Mouse (Mus musculus): Measurements from ENCODE around the gene Zxdc.

Gene Zxdc

GRCm38 (mm10) chr6:90368976-90369724, at the start of gene Zxdc:
Zxdc (plus strand) TSS chr6:90369492.
- DNase-seq = peak; percentile 100

- peak; percentile 60 for DNase-seq
These were observed 48.9 kb upstream of the Zxdc start for GRCm38 (mm10) chr6:90320429-90320828.

GRCm38 (mm10) chr6:90321811-90322210, 47.5 kb upstream of the Zxdc start:
- no peak for DNase-seq

GRCm38 (mm10) chr6:90324026-90324425, 45.3 kb upstream of the Zxdc start:
- DNase-seq = no peak

- no peak for DNase-seq
These were observed 44.8 kb upstream of the Zxdc start for GRCm38 (mm10) chr6:90324463-90324862.

GRCm38 (mm10) chr6:90324991-90325390, 44.3 kb upstream of the Zxdc start, which contains the start of gene Chst13:
Chst13 (minus strand) TSS chr6:90325185.
- DNase-seq = peak; percentile 24

GRCm38 (mm10) chr6:90327670-90328069, 41.6 kb upstream of the Zxdc start:
- peak; percentile 32 for DNase-seq

GRCm38 (mm10) chr6:90329953-90330352, 39.3 kb upstream of the Zxdc start:
- peak; percentile 32 for DNase-seq

- DNase-seq = peak; percentile 79
These were observed 36.5 kb upstream of the Zxdc start, which contains the start of gene Uroc1 for GRCm38 (mm10) chr6:90332561-90333425. Uroc1 (plus strand) TSS chr6:90333284.

- DNase-seq = no peak
These were observed 35.0 kb upstream of the Zxdc start for GRCm38 (mm10) chr6:90334244-90334643.

GRCm38 (mm10) chr6:90342343-90342742, 26.9 kb upstream of the Zxdc start:
- no peak for DNase-seq

GRCm38 (mm10) chr6:90347183-90347582, 22.1 kb upstream of the Zxdc start:
- no peak for DNase-seq

- no peak for DNase-seq
These were observed 20.8 kb upstream of the Zxdc start for GRCm38 (mm10) chr6:90348500-90348899.

GRCm38 (mm10) chr6:90350011-90350410, 19.3 kb upstream of the Zxdc start:
- DNase-seq = no peak

GRCm38 (mm10) chr6:90358142-90358541, 11.2 kb upstream of the Zxdc start:
- no peak for DNase-seq

GRCm38 (mm10) chr6:90359445-90359844, 9.8 kb upstream of the Zxdc start:
- DNase-seq = no peak

GRCm38 (mm10) chr6:90360024-90360781, 9.1 kb upstream of the Zxdc start:
- DNase-seq = peak; percentile 72

- no peak for DNase-seq
These were observed 8.2 kb upstream of the Zxdc start for GRCm38 (mm10) chr6:90360922-90361614.

- DNase-seq = no peak
These were observed 6.0 kb upstream of the Zxdc start for GRCm38 (mm10) chr6:90363301-90363700.

- peak; percentile 33 for DNase-seq
These were observed 647 bp downstream of the Zxdc start for GRCm38 (mm10) chr6:90369725-90370553.

- peak; percentile 20 for DNase-seq
These were observed 5.4 kb downstream of the Zxdc start for GRCm38 (mm10) chr6:90374647-90375046.

Data from kidney, adult 9 months (tissue).